Mouse (Mus musculus) C2C12 (cell line): ENCODE data around the gene Greb1.

Experiments
- CTCF ChIP-seq: IDR thresholded peaks from one replicate; pipeline ENCODE4 v1.5.1; 2011; ENCODE audit not compliant: control insufficient read depth, insufficient read depth, insufficient read length
- MYOD1 ChIP-seq: IDR thresholded peaks from one replicate; pipeline ENCODE4 v1.6.1; 2011; ENCODE audit warnings: low read depth; ENCODE audit not compliant: control insufficient read depth, insufficient read length

- TF ChIP-seq CTCF (no peak), MYOD1 (no peak)
These were observed 26.1 kb downstream of the Greb1 start for GRCm38 (mm10) chr12:16774605-16775004.
